ENCODE assay signal across 27 mouse cellular contexts in the genomic region with DNA sequence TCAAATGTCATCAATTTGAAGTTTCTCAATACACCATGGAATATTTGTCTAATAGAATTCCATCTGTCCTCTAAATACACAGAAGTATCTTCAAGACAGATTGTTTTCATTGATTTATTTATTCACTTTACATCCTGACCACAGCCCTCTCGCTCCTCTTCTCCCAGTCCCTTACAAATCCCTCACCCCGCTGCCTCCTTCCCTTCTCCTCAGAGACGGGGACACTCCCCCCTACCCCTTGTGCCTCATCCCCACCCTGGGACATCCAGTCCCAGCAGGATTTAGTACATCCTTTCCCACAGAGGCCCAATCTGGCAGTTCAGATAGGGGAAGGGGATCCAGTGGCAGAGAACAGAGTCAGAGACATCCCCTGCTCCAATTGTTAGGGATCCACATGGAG.
"Had no signal": no experiment of that assay in that cellular context is flagged by ENCODE, and none has a peak within 500 bp of the region (broad histone marks: within the 10 kb centered on the region; RNA-seq: fewer than 3 reads in every experiment).

No protein-coding gene starts in this region.

- H3K27ac ChIP-seq: embryonic facial prominence, embryonic 10.5 days; embryonic facial prominence, embryonic 12.5 days; embryonic facial prominence, embryonic 13.5 days; embryonic facial prominence, embryonic 15.5 days; forebrain, embryonic 10.5 days; forebrain, embryonic 12.5 days; forebrain, embryonic 13.5 days; forebrain, embryonic 15.5 days; gastrocnemius, adult 2 months; heart, adult 2 months had no signal

- DNase-seq: cerebellum, adult 2 months; cerebellum, adult 8-10 months; cerebellum, adult 9-10 months; cerebellum, adult 9-11 months; cerebellum, postnatal 10 days; cerebellum, postnatal 14 days; cerebellum, postnatal 25 days; cerebellum, postnatal 36 days; embryo, embryonic 11 days; forebrain, postnatal 0 days; gastrocnemius, adult 2 months; gastrocnemius, postnatal 10 days; gastrocnemius, postnatal 14 days; gastrocnemius, postnatal 25 days; gastrocnemius, postnatal 36 days; heart, adult 2 months had no signal

- H3K9me3 ChIP-seq: embryonic facial prominence, embryonic 10.5 days; embryonic facial prominence, embryonic 12.5 days; embryonic facial prominence, embryonic 13.5 days; embryonic facial prominence, embryonic 15.5 days; forebrain, embryonic 10.5 days; forebrain, embryonic 12.5 days; forebrain, embryonic 13.5 days; forebrain, embryonic 15.5 days had no signal

- H3K27me3 ChIP-seq: embryonic facial prominence, embryonic 12.5 days; embryonic facial prominence, embryonic 13.5 days; embryonic facial prominence, embryonic 15.5 days; forebrain, embryonic 12.5 days; forebrain, embryonic 13.5 days; forebrain, embryonic 15.5 days had no signal

- ATAC-seq: forebrain, embryonic 13.5 days; forebrain, embryonic 14.5 days; forebrain, embryonic 15.5 days; forebrain, embryonic 16.5 days; forebrain, postnatal 0 days had no signal

- H3K4me3 ChIP-seq: embryonic facial prominence, embryonic 10.5 days; embryonic facial prominence, embryonic 12.5 days; embryonic facial prominence, embryonic 13.5 days; embryonic facial prominence, embryonic 15.5 days; erythroblast, embryonic 14.5 days; forebrain, embryonic 10.5 days; forebrain, embryonic 12.5 days; forebrain, embryonic 13.5 days; forebrain, embryonic 15.5 days; gastrocnemius, adult 2 months; heart, adult 2 months had no signal

- H3K4me1 ChIP-seq: embryonic facial prominence, embryonic 12.5 days; embryonic facial prominence, embryonic 15.5 days had no signal

- H3K9ac ChIP-seq: embryonic facial prominence, embryonic 12.5 days; embryonic facial prominence, embryonic 13.5 days; embryonic facial prominence, embryonic 15.5 days; forebrain, embryonic 12.5 days; forebrain, embryonic 13.5 days; forebrain, embryonic 15.5 days; forebrain, postnatal 0 days had no signal

- H3K4me2 ChIP-seq: embryonic facial prominence, embryonic 12.5 days; embryonic facial prominence, embryonic 13.5 days; embryonic facial prominence, embryonic 15.5 days; forebrain, embryonic 12.5 days; forebrain, embryonic 13.5 days; forebrain, embryonic 15.5 days had no signal

- H3K36me3 ChIP-seq: embryonic facial prominence, embryonic 10.5 days; embryonic facial prominence, embryonic 12.5 days; embryonic facial prominence, embryonic 13.5 days; embryonic facial prominence, embryonic 15.5 days; forebrain, embryonic 10.5 days; forebrain, embryonic 12.5 days; forebrain, embryonic 15.5 days had no signal
